Comparison of ENCODE assay signal across 10 mouse cellular contexts in the genomic region with DNA sequence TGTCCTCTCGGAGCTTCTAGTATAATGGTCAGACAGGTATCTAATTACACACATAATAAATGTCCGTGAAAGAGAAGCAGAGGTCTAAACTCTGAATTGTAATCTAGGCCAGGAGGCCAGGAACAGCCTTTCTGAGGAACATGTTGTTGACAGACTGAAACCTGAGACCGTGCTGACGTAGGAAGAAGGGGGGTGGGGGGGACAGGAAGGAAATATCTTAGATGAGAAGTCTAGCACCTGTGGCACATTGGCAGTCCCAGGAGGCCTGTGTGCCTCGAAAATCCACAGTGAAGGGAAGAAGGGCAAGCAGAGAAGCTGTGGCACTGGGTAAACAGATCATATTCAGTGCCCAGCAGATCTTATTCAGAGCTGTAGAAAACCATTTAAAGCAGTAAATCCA. TPM values are rescaled to one million over a fixed set of nuclear protein-coding genes. Genes with fewer than 3 reads are reported as not detected.
DNase-seq lines count a peak whose midpoint lies in the region; ATAC-seq and TF ChIP-seq lines count a peak whose summit lies in the region.
"Had no signal": no experiment of that assay in that cellular context is flagged by ENCODE, and none has a peak within 500 bp of the region (broad histone marks: within the 10 kb centered on the region; RNA-seq: fewer than 3 reads in every experiment).

No protein-coding gene starts in this region.

- DNase-seq in lung, embryonic 14.5 days, result peak; percentile 9
- no peak for DNase-seq in lung, postnatal 4 days
- peak; percentile 47 for DNase-seq in embryo, embryonic 10 days (ENCODE audit: low spot score)
- DNase-seq in limb, embryonic 10.5 days (ENCODE audit: low spot score), result peak; percentile 57
- peak; percentile 86 for DNase-seq in thymus, postnatal 0 days (ENCODE audit: low spot score)
- no peak for DNase-seq in left cerebral cortex, postnatal 36 days (ENCODE audit: low spot score in 2 of 2)
- DNase-seq in testis, postnatal 14 days (ENCODE audit: low spot score), result no peak
- no peak for DNase-seq in cerebellum, adult 9-10 months
- DNase-seq: cerebellum, adult 2 months; midbrain, embryonic 14.5 days had no signal

- WGBS in lung, embryonic 14.5 days, result 18% methylated on average over 5 of the region's 5 CpGs
- WGBS in limb, embryonic 10.5 days, result 24% methylated on average over 5 of the region's 5 CpGs

- H3K4me2 ChIP-seq in lung, embryonic 14.5 days, result no peak overlapping the region

- intact Hi-C loops in left cerebral cortex, postnatal 36 days (cut with DNase I), result no loop called here

- H3K27me3 ChIP-seq in lung, embryonic 14.5 days (ENCODE audit: insufficient read depth, low read length), result no peaks in the 10 kb centered on the region
- H3K27me3 ChIP-seq in limb, embryonic 10.5 days (ENCODE audit: low read depth, poor library complexity, severe bottlenecking), result no peaks in the 10 kb centered on the region

- no peaks in the 10 kb centered on the region for H3K9me3 ChIP-seq in lung, embryonic 14.5 days (ENCODE audit: low read depth, low read length)
- no peaks in the 10 kb centered on the region for H3K9me3 ChIP-seq in limb, embryonic 10.5 days (replicated peaks)

- H3K9ac ChIP-seq in lung, embryonic 14.5 days, result no peak overlapping the region

- H3K27ac ChIP-seq in lung, embryonic 14.5 days (ENCODE audit: low read depth), result no peak overlapping the region
- H3K27ac ChIP-seq in limb, embryonic 10.5 days, result peak overlapping the region; percentile 63

- TF ChIP-seq CTCF in lung, embryonic 14.5 days (IDR thresholded peaks at IDR 0.05; ENCODE audit: low read depth), result no peak

- H3K4me1 ChIP-seq in lung, embryonic 14.5 days (ENCODE audit: insufficient read depth), result 0 out of 2 replicates have a peak, but pooled peaks cover 2% of the 10 kb centered on the region
- H3K4me1 ChIP-seq in limb, embryonic 10.5 days, result peaks cover 11% of the 10 kb centered on the region

- ATAC-seq in lung, embryonic 14.5 days (ENCODE audit: insufficient read depth), result no peak

- no peak overlapping the region for H3K4me3 ChIP-seq in lung, embryonic 14.5 days (ENCODE audit: low read depth, low read length)
- no peak overlapping the region for H3K4me3 ChIP-seq in limb, embryonic 10.5 days

- no peaks in the 10 kb centered on the region for H3K36me3 ChIP-seq in lung, embryonic 14.5 days (ENCODE audit: insufficient read depth)
- no peaks in the 10 kb centered on the region for H3K36me3 ChIP-seq in limb, embryonic 10.5 days

RNA-seq across cellular contexts. Expression of gene Fryl, which starts 9.0 kb away (rescaled TPM):
- 21.4 and 22.6 TPM in 2 replicates for polyA plus RNA-seq in lung, embryonic 14.5 days (2014; fragmentation: Nextera tagmentation; extraction: Ambion mirVana)
- polyA plus RNA-seq in limb, embryonic 10.5 days (2016; fragmentation: Nextera tagmentation; extraction: Ambion mirVana), result 22.4 and 22.6 TPM in 2 replicates
- polyA plus RNA-seq in thymus, postnatal 0 days (2015; fragmentation: Nextera tagmentation; extraction: Ambion mirVana), result 46.9 and 63.2 TPM in 2 replicates
- total RNA-seq in left cerebral cortex, postnatal 36 days (2021), result 10 to 100 TPM; 48.6 to 80.3 TPM

RNA-seq across cellular contexts. Expression of gene Ociad1, which starts 27.1 kb away (rescaled TPM):
- polyA plus RNA-seq in lung, embryonic 14.5 days (2014; fragmentation: Nextera tagmentation; extraction: Ambion mirVana), result 134 and 144 TPM in 2 replicates
- polyA plus RNA-seq in limb, embryonic 10.5 days (2016; fragmentation: Nextera tagmentation; extraction: Ambion mirVana), result 130 and 154 TPM in 2 replicates
- polyA plus RNA-seq in thymus, postnatal 0 days (2015; fragmentation: Nextera tagmentation; extraction: Ambion mirVana), result 216 and 233 TPM in 2 replicates
- 100 to 1,000 TPM; 448 to 466 TPM for total RNA-seq in left cerebral cortex, postnatal 36 days (2021)

Comparison
In these comparisons a context has a peak if more than half of its experiments do, and no peak if none do; other contexts are left out.
1. DNase-seq: peak in lung, embryonic 14.5 days (single experiment), embryo, embryonic 10 days (single experiment), limb, embryonic 10.5 days (single experiment) and thymus, postnatal 0 days (single experiment); none in lung, postnatal 4 days (0 of 2), left cerebral cortex, postnatal 36 days (0 of 2), testis, postnatal 14 days (single experiment) and cerebellum, adult 9-10 months (single experiment).